Mouse (Mus musculus) spleen, adult 18-20 months (tissue): ENCODE data around the gene Map4.

Source experiments
- DNase-seq, 2 experiments: peaks; one replicate each; pipeline ENCODE4 v3.0.0; 2022; ENCODE audit warnings: mixed read lengths in 2 of 2

The Map4 gene

GRCm38 (mm10) chr9:109931257-109932171 lies at the start of gene Map4:
TSS of gene Map4 (plus strand) at chr9:109931460.
- DNase-seq, result peak; percentile 95 to 97

GRCm38 (mm10) chr9:109886259-109886658 lies 45.0 kb upstream of the Map4 start:
- DNase-seq, result no peak

- no peak for DNase-seq
Observed at GRCm38 (mm10) chr9:109887321-109887720, 43.9 kb upstream of the Map4 start.

DNA sequence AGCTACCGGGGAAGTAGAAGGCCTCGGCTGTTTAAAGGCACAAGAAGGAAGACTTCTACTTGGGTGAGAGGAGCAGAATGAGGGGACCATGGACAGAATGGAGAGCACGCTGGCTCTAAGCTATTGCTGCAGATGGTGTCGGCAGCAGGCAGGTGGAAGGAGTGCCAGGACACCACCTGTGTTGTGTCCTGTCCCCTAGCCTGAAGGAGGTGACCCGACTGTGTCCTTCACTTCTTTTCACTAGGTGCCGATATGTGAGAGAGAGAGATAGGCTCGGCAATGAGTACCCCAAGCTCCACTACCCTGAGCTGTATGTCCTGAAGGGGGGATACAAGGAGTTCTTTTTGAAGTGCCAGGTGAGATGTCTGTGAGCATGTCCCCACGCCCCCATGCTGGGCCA lies 39.8 kb upstream of the Map4 start:
- no peak for DNase-seq

- DNase-seq, result peak; percentile 43 to 76
Observed at GRCm38 (mm10) chr9:109892651-109893250, 38.5 kb upstream of the Map4 start.

GRCm38 (mm10) chr9:109894413-109895090 lies 36.7 kb upstream of the Map4 start:
- DNase-seq, result peak in 1 of 2 experiments; percentile 48

DNA sequence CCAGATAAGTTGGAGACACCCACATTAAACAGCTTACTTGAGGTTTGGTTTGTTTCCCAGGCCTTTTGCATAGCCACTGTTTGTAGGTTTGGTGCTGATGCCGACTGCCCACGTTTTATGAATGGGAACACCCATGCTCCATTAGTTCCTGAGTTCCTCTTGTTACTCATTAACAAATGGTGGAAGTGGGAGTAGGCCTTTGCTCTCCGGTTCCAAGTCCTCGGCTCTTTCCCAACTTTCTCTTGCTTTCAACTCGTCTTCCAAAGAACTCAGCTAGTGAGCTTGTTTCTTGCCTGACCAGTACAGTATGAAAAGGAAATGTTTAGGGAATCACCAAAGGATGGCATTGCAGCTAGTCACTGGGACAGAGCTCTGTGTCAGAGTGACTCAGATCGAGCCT lies 35.7 kb upstream of the Map4 start:
- DNase-seq, result no peak

DNA sequence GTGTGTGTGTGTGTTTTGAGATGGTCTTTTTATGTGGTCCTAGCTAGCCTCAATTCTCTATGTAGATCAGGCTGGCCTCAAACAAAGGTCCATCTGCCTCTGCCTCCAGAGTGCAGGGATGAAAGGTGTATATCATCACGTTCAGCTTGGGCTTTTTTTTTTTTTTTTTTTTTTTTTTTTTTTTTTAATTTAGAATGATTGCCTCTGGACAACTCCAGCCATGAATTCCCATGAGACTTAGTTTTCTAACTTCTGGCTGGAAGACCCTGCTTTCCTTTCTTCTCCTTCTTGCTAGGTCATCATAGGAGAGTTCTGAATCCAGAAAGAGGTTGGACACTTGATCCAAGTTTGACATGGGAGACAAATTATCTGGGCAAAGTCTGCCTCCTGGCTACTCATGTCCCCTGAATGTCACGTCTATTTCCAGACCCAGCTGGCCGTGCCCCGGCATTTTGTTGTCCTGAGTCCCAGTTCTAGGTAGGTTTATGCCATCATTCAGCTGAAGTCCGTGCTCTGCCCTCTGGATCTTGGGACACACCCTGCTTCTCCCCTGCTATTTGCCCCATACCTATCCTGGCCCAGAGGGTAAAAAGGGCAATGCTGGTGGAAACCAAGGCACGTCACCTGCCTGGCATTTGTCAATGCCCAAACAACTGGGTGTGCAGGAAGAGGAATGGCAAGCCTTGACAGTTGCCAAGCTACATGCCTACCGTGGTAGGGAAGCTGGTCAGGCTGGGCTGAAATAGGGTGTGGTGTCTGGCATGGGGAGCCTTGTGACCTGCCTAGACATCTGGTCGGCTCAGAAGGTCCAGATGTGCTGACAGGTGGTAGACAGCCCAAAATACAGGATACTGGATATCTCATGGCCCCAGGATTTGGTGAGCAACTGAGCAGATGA lies 34.8 kb upstream of the Map4 start:
- DNase-seq, result no peak

GRCm38 (mm10) chr9:109898027-109898426 lies 33.2 kb upstream of the Map4 start:
- DNase-seq, result no peak

DNA sequence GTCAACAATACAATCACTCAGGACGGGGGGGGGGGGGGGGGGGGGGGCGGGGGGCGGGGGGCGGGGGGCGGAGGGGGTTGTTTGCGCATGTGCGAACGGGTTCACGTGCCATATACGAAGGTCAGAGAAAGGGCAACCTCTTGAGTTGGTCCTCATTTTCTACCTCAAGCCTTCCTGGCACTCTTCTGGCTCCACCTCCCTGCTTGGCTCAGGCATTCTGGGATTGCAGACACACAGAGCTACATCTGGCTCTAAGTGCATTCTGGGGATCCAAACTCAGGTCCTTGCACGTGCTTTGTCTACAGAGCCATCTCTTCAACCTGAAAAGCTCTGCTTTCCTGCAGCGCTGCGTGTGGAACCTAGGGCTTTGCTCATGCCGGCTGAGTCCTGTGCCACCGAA lies 31.9 kb upstream of the Map4 start:
- DNase-seq, result no peak

GRCm38 (mm10) chr9:109899774-109900173 lies 31.5 kb upstream of the Map4 start:
- DNase-seq, result no peak

- no peak for DNase-seq
Observed at GRCm38 (mm10) chr9:109900604-109901003, 30.7 kb upstream of the Map4 start.

GRCm38 (mm10) chr9:109902246-109902645 lies 29.0 kb upstream of the Map4 start:
- no peak for DNase-seq

DNA sequence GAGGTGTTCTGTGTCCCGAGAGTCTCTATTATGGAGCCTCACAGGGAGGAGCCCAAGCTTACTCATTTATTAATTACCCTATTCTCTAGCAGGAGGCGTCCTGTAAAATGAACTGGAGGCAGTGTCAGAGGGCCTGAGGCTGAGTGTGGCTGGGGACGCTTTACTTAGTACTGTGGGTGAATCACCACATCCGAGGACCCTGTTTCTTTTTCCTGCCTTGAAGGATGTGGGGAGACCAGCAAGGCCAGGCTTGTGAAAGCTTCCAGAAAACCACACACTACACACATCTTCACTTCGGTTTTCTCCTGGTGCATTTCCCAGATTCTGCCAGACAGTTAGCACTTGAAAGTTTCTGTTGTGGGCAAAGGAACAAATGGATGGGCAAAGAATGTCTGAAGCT lies 28.5 kb upstream of the Map4 start:
- no peak for DNase-seq

DNA sequence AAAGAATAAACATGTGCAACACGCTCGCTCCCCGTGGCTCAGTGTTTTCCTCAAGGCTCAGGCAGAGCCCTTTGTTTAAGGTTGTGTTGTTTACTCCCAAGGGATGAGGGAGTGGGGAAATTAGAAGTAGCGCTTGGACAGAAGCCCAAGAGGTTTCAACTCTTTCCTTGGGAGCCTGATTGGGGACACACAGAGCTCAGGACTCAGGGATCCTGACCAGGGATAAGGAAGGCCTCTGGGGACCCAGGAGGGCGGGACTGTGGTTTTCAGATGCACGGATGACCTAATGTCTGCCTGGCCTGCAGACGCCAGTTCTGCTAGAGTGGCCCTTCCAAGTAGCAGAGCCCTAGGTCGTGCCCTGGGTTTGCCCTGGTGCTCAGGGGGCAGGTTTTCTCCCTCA lies 24.0 kb upstream of the Map4 start:
- DNase-seq, result no peak

GRCm38 (mm10) chr9:109907774-109908465 lies 23.3 kb upstream of the Map4 start:
- no peak for DNase-seq

GRCm38 (mm10) chr9:109909102-109909501 lies 22.2 kb upstream of the Map4 start:
- no peak for DNase-seq

- no peak for DNase-seq
Observed at GRCm38 (mm10) chr9:109909926-109910325, 21.3 kb upstream of the Map4 start.

DNA sequence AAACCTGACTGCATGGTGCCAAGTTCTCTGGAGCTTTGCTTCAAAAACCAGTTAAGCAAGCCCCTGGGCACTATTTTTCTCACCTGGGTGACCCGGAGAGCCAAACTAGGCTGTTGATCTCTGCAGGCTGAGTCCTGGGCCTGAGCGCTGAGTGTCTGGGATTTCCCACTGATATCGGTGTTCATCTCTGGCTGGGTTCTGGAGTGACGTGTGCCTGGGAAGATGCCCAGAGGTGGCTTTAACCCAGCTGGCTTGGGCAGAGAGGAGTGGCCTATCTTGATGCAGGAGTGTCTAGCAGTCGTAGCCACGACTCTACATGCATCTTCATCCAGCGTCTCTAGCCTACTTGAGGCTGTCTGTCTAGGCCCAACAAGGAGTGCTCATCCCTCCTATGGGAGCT lies 19.5 kb upstream of the Map4 start:
- no peak for DNase-seq

GRCm38 (mm10) chr9:109914269-109914926 lies 16.9 kb upstream of the Map4 start:
- no peak for DNase-seq

DNA sequence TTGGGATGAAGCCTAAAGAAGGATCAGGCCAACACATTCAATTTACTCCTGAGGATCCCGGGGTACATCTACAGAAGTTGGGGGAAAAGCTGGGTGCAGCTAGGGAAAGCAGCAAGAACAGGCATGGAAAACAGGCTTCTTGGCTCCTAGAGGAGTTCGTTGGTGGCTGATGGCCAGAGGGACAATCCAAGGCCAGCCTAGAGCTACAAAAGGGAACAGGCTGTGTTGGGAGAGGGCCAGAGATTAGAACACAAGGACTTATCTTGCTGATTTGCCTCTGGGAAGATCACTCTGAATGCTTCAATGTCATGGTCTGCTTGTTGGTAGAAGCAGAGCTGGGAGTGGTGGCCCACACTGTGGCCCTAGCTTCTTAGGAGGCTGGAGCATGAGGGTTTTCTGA lies 13.3 kb upstream of the Map4 start:
- DNase-seq, result no peak
